Mouse (Mus musculus) inflammation-experienced regulatory T-cells (primary cell): ENCODE measurements around the gene Lbx1. TPM values are rescaled to one million over a fixed set of nuclear protein-coding genes. Genes with fewer than 3 reads are reported as not detected.

ENCODE experiments used
- polyA plus RNA-seq, 2 experiments: library from polyadenylated mRNA; unstranded; fragments of 100-300 nt; shearing (Covaris generic); gene quantifications; one replicate each; pipeline ENCODE4 v1.2.1; 2017

Gene Lbx1
- not detected for polyA plus RNA-seq

GRCm38 (mm10) chr19:45235766-45236362 lies at the start of gene Lbx1:
TSS of gene Lbx1 (minus strand) at chr19:45235812.

Other genes starting within 250 kb of the Lbx1 start
- gene Sema4g, start 246.7 kb downstream of the Lbx1 start, polyA plus RNA-seq: 1 to 10 TPM in 1 of 2 experiments, under 1 TPM in 1; 0.36 to 1.4 TPM
- 10 to 100 TPM; 13.5 to 15.4 TPM for gene Twnk, start 230.1 kb downstream of the Lbx1 start, polyA plus RNA-seq
- 10 to 100 TPM; 54.3 to 60.8 TPM for gene Mrpl43, start 229.4 kb downstream of the Lbx1 start, polyA plus RNA-seq
- 1 to 10 TPM; 6.6 to 7.6 TPM for gene Lzts2, start 221.4 kb downstream of the Lbx1 start, polyA plus RNA-seq
- gene Pdzd7, start 190.1 kb downstream of the Lbx1 start, polyA plus RNA-seq: under 1 TPM; 0.41 to 0.76 TPM
- gene Sfxn3, start 188.3 kb downstream of the Lbx1 start, polyA plus RNA-seq: 10 to 100 TPM; 68.5 to 71.5 TPM
- gene Kazald1, start 160.6 kb downstream of the Lbx1 start, polyA plus RNA-seq: 1 to 10 TPM in 1 of 2 experiments, under 1 TPM in 1; 0.37 to 1.6 TPM
- gene Tlx1, start 85.1 kb downstream of the Lbx1 start, polyA plus RNA-seq: not detected
- 10 to 100 TPM; 24.2 to 27.1 TPM for gene Btrc, start 127.9 kb upstream of the Lbx1 start, polyA plus RNA-seq